Mouse (Mus musculus) forebrain, embryonic 12.5 days (tissue): ENCODE data around the gene Sh3d19. TPM values are rescaled to one million over a fixed set of nuclear protein-coding genes. Genes with fewer than 3 reads are reported as not detected.

Experiments
- ATAC-seq: fragments of 200-750 bp; cut with Nextera tagmentation; 2 replicates; pipeline ENCODE4 v1.8.0; 2017; ENCODE audit warnings: moderate TSS enrichment; ENCODE audit not compliant: low FRiP score
- H3K27ac ChIP-seq: fragments of 300-500 bp; sonication (generic); 2 replicates; pipeline ENCODE4 v1.5.1; 2016; ENCODE audit warnings: mild to moderate bottlenecking
- H3K27me3 ChIP-seq: fragments of 300-500 bp; sonication (generic); 2 replicates; pipeline ENCODE4 v1.6.1; 2016; ENCODE audit warnings: mild to moderate bottlenecking
- H3K36me3 ChIP-seq: fragments of 300-500 bp; sonication (generic); replicated peaks from 2 replicates; pipeline ENCODE4 v1.6.1; 2016; ENCODE audit warnings: mild to moderate bottlenecking
- H3K4me1 ChIP-seq: fragments of 300-500 bp; sonication (generic); 2 replicates; pipeline ENCODE4 v1.6.1; 2016
- H3K4me2 ChIP-seq: fragments of 300-500 bp; sonication (generic); 2 replicates; pipeline ENCODE4 v1.6.1; 2016; ENCODE audit warnings: mild to moderate bottlenecking, moderate library complexity
- H3K4me3 ChIP-seq: fragments of 300-500 bp; sonication (generic); replicated peaks from 2 replicates; pipeline ENCODE4 v1.5.1; 2016; ENCODE audit warnings: mild to moderate bottlenecking
- H3K9ac ChIP-seq: fragments of 300-500 bp; sonication (generic); 2 replicates; pipeline ENCODE4 v1.6.1; 2016; ENCODE audit warnings: mild to moderate bottlenecking
- H3K9me3 ChIP-seq: fragments of 300-500 bp; sonication (generic); 2 replicates; pipeline ENCODE4 v1.6.1; 2016
- WGBS: fragments of 180-500 bp; shearing (Covaris S2); methylation state at CpG from one replicate; pipeline ENCODE4 v1.1.7; 2016; 5-methylcytosine and 5-hydroxymethylcytosine counted together
- polyA plus RNA-seq: library from polyadenylated mRNA; unstranded; fragments of >200 nt; fragmentation: Nextera tagmentation; extraction: Ambion mirVana; gene quantifications from 2 replicates; pipeline ENCODE4 v1.2.1, GENCODE M21; 2016

Gene Sh3d19
- polyA plus RNA-seq, 1 experiment from 2014 or later: 9.1 TPM

- 92% methylated on average over 7 of the region's 7 CpGs for WGBS
- Histone ChIP-seq H3K27ac (no peak overlapping the region), H3K9me3 (no peaks in the 10 kb centered on the region), H3K4me2 (no peak overlapping the region), H3K4me1 (0 out of 2 replicates have a peak, but pooled peaks cover 13% of the 10 kb centered on the region), H3K9ac (no peak overlapping the region), H3K4me3 (no peak overlapping the region), H3K27me3 (no peaks in the 10 kb centered on the region), H3K36me3 (no peaks in the 10 kb centered on the region)
- ATAC-seq: no peak
Observed at GRCm38 (mm10) chr3:86109099-86109498, 138.2 kb downstream of the Sh3d19 start.

DNA sequence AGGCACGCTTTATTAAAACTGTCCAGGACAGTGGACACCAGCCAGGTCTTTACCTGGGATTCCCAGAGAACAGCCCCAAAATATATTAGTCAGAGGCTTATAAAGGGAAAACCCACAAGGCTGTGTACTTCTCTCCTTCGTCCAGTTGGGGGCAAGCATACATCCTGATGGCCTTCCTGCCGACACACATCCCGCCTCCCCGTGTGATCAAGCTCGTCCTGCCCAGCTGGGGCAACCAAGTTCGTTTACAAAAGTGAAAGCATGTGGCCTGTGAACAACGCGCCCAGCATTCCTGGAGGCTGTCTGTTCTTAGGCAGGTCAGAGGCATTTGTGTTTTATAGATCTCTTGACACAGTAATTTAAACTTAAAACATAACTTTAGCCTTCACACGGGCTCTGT is 139.2 kb downstream of the Sh3d19 start:
- no peak for ATAC-seq
- Histone ChIP-seq H3K4me2 (no peak overlapping the region), H3K4me3 (no peak overlapping the region), H3K9me3 (no peaks in the 10 kb centered on the region), H3K27ac (no peak overlapping the region), H3K9ac (no peak overlapping the region), H3K36me3 (no peaks in the 10 kb centered on the region), H3K27me3 (no peaks in the 10 kb centered on the region), H3K4me1 (0 out of 2 replicates have a peak, but pooled peaks cover 13% of the 10 kb centered on the region)
- WGBS: 32% methylated on average over 10 of the region's 10 CpGs

GRCm38 (mm10) chr3:86112766-86113165 is 141.9 kb downstream of the Sh3d19 start:
- peaks cover 4% of the 10 kb centered on the region; the same call in 1 of the 2 replicates for H3K9me3 ChIP-seq
- H3K27ac ChIP-seq: no peak overlapping the region
- H3K9ac ChIP-seq: no peak overlapping the region
- WGBS: 80% methylated on average over 7 of the region's 7 CpGs
- no peak overlapping the region for H3K4me2 ChIP-seq
- 0 out of 2 replicates have a peak, but pooled peaks cover 5% of the 10 kb centered on the region for H3K4me1 ChIP-seq
- no peak for ATAC-seq
- 0 out of 2 replicates have a peak, but pooled peaks cover 7% of the 10 kb centered on the region for H3K36me3 ChIP-seq
- H3K27me3 ChIP-seq: no peaks in the 10 kb centered on the region
- no peak overlapping the region for H3K4me3 ChIP-seq

GRCm38 (mm10) chr3:86114659-86115338 is 143.9 kb downstream of the Sh3d19 start:
- Histone ChIP-seq H3K4me2 (no peak overlapping the region), H3K9me3 (peaks cover 4% of the 10 kb centered on the region; the same call in 1 of the 2 replicates), H3K9ac (no peak overlapping the region), H3K36me3 (0 out of 2 replicates have a peak, but pooled peaks cover 7% of the 10 kb centered on the region), H3K27ac (no peak overlapping the region), H3K4me3 (no peak overlapping the region), H3K27me3 (no peaks in the 10 kb centered on the region), H3K4me1 (0 out of 2 replicates have a peak, but pooled peaks cover 4% of the 10 kb centered on the region)
- WGBS: 76% methylated on average over 12 of the region's 12 CpGs
- no peak for ATAC-seq

DNA sequence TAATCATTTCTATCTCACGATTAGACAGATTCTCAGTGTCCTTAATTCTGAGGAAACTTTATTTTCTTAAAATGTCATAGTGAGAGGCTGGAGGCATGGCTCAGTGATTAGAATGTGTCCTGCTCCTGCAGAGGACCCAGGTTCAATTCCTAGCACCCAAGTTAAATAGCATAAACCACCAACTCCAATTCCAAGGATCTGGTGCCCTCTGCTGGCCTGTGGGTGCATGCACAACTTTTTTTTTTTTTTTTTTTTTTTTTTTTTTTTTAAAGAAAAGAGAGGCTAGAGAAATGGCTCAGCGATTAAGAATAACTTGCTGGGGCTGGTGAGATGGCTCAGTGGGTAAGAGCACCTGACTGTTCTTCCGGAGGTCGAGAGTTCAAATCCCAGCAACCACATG is 146.0 kb downstream of the Sh3d19 start:
- 98% methylated on average over 4 of the region's 4 CpGs for WGBS
- Histone ChIP-seq H3K4me3 (no peak overlapping the region), H3K9ac (no peak overlapping the region), H3K9me3 (peaks cover 4% of the 10 kb centered on the region; the same call in 1 of the 2 replicates), H3K36me3 (0 out of 2 replicates have a peak, but pooled peaks cover 7% of the 10 kb centered on the region), H3K27me3 (no peaks in the 10 kb centered on the region), H3K27ac (no peak overlapping the region), H3K4me2 (no peak overlapping the region), H3K4me1 (no peaks in the 10 kb centered on the region)
- ATAC-seq: no peak

DNA sequence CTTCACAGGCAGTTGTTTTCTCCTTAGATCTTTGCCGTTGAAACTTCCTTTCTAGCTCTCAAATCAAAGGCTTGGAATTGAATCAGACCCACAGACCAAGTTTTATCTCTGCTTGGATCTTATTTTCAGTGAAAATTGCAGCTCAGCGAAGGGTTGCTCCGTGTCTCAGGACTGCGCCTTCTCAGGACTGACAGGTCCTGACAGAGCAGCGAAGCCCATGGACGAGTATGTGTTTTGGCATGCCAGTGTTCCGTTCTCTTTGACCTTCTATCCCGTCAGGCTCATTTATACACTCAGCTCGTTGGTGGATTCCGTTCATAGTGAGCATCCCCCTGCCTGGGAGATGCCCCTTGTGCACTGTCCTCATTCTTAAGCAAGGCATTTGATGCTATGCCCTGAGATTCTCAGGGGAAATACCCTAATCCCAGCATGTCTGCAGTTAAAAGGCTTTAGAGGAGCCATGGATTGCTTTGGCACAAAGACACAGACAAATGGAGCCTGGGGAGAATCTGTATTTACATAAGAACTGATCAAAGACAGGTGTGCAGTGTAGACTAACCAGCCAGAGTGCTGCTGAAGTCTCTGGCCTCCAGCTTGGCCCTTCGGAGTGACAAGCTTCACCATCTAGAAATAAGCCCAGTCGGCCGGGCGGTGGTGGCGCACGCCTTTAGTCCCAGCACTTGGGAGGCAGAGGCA is 148.5 kb downstream of the Sh3d19 start:
- Histone ChIP-seq H3K27me3 (no peaks in the 10 kb centered on the region), H3K9ac (no peak overlapping the region), H3K36me3 (0 out of 2 replicates have a peak, but pooled peaks cover 7% of the 10 kb centered on the region), H3K4me2 (no peak overlapping the region), H3K9me3 (peaks cover 4% of the 10 kb centered on the region; the same call in 1 of the 2 replicates), H3K27ac (no peak overlapping the region), H3K4me1 (no peaks in the 10 kb centered on the region), H3K4me3 (no peak overlapping the region)
- WGBS: 82% methylated on average over 16 of the region's 16 CpGs
- no peak for ATAC-seq

DNA sequence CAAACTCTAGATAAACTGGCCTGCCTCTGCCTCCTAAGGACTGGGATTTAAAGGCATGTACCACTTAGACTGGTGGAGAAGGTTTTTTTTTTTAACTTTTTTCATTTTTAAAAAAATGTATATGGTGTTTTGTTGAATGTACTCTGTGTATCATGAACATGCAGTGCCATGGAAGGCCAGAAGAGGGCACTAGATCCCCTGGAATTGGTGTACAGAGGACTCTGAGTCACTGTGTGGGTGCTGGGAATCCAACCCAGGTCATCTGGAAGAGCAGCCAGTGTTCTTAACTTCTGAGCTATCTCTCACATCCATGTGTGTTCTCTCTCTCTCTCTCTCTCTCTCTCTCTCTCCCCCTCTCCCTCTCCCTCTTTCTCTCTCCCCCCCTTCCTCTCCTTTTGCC is 151.2 kb downstream of the Sh3d19 start:
- H3K27ac ChIP-seq: no peak overlapping the region
- H3K4me1 ChIP-seq: no peaks in the 10 kb centered on the region
- H3K9me3 ChIP-seq: no peaks in the 10 kb centered on the region
- no peak overlapping the region for H3K9ac ChIP-seq
- no peaks in the 10 kb centered on the region for H3K36me3 ChIP-seq
- no peak overlapping the region for H3K4me3 ChIP-seq
- no peaks in the 10 kb centered on the region for H3K27me3 ChIP-seq
- ATAC-seq: no peak
- H3K4me2 ChIP-seq: no peak overlapping the region

GRCm38 (mm10) chr3:86123251-86123746 is 152.4 kb downstream of the Sh3d19 start:
- 95% methylated on average over 8 of the region's 8 CpGs for WGBS
- H3K27me3 ChIP-seq: no peaks in the 10 kb centered on the region
- H3K27ac ChIP-seq: no peak overlapping the region
- no peak overlapping the region for H3K4me3 ChIP-seq
- H3K4me1 ChIP-seq: no peaks in the 10 kb centered on the region
- no peak overlapping the region for H3K9ac ChIP-seq
- no peak for ATAC-seq
- no peak overlapping the region for H3K4me2 ChIP-seq
- H3K9me3 ChIP-seq: no peaks in the 10 kb centered on the region
- no peaks in the 10 kb centered on the region for H3K36me3 ChIP-seq

- WGBS: 14% methylated on average over 6 of the region's 6 CpGs
- no peaks in the 10 kb centered on the region for H3K9me3 ChIP-seq
Observed at GRCm38 (mm10) chr3:86129757-86130156, 158.8 kb downstream of the Sh3d19 start.

GRCm38 (mm10) chr3:86134939-86135638 is 164.2 kb downstream of the Sh3d19 start:
- Histone ChIP-seq H3K27me3 (no peaks in the 10 kb centered on the region), H3K36me3 (peaks cover 52% of the 10 kb centered on the region), H3K27ac (no peak overlapping the region), H3K4me1 (no peaks in the 10 kb centered on the region), H3K9me3 (no peaks in the 10 kb centered on the region), H3K9ac (no peak overlapping the region), H3K4me2 (no peak overlapping the region), H3K4me3 (no peak overlapping the region)
- 93% methylated on average over 6 of the region's 6 CpGs for WGBS
- ATAC-seq: no peak

More at GRCm38 (mm10) chr3:86129757-86130156, 158.8 kb downstream of the Sh3d19 start:
- no peak overlapping the region for H3K4me2 ChIP-seq
- ATAC-seq: no peak
- no peak overlapping the region for H3K4me3 ChIP-seq
- peaks cover 2% of the 10 kb centered on the region; the same call in 1 of the 2 replicates for H3K36me3 ChIP-seq
- no peaks in the 10 kb centered on the region for H3K4me1 ChIP-seq
- no peaks in the 10 kb centered on the region for H3K27me3 ChIP-seq
- H3K9ac ChIP-seq: no peak overlapping the region
- H3K27ac ChIP-seq: no peak overlapping the region

DNA sequence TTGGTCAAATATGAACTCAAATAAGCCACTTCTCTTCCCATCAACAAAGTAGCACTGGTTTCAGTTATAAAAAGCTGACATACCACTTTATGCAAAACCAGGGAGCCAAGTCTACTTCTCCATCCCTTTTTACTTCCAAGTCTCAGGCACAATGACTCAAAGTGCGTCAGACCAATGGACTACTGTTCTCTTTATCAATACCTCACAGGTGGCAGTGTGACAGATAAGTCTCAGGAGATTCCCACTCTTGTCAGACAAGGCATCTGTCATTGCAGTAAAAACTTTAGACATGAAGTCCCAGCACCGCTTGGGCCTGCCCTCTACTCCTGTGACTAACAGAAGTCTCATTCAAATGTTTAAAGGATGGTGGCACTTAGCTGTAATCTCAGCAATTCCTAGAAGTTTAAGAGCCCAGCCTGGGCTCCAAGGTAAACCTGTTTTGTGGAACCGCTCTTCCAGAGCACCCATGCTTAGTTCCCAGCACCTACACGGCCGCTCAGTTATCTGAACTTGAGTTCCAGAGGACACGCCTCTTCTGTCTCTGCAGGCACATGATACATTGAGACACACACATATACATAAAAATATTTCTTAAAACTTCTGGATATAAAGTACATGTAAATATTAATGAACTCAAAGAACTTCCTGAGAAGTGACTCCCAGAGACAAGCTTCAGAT is 165.1 kb downstream of the Sh3d19 start:
- peaks cover 62% of the 10 kb centered on the region for H3K36me3 ChIP-seq

More for the DNA sequence above, 165.1 kb downstream of the Sh3d19 start:
- H3K27ac ChIP-seq: no peak overlapping the region
- H3K9ac ChIP-seq: no peak overlapping the region
- peaks cover 8% of the 10 kb centered on the region for H3K4me1 ChIP-seq
- H3K4me3 ChIP-seq: no peak overlapping the region
- 89% methylated on average over 6 of the region's 6 CpGs for WGBS
- ATAC-seq: 0 out of 2 replicates have a peak, but pooled peaks have one; percentile 23
- no peak overlapping the region for H3K4me2 ChIP-seq
- H3K9me3 ChIP-seq: no peaks in the 10 kb centered on the region
- H3K27me3 ChIP-seq: no peaks in the 10 kb centered on the region
